Mouse (Mus musculus) lung, adult 2 months (tissue): ENCODE measurements around the gene Hdac1. TPM values are rescaled to one million over a fixed set of nuclear protein-coding genes. Genes with fewer than 3 reads are reported as not detected.
A peak's percentile ranks its signal among the peaks of the same experiment; 100 is the strongest.
"Not testable (repeated sequence)": the region's sequence is repeated elsewhere in the genome, so short reads cannot be mapped to it uniquely, and the experiment has no call there.

Source experiments
- DNase-seq: peaks from one replicate; pipeline ENCODE4 v3.0.0; 2022
- H3K4me1 ChIP-seq: fragments of 200-500 bp; 2 replicates; pipeline ENCODE4 v1.6.1; 2011; ENCODE audit warnings: low read length; ENCODE audit not compliant: control insufficient read depth, insufficient read depth
- H3K4me3 ChIP-seq: fragments of 200-500 bp; replicated peaks from 2 replicates; pipeline ENCODE3; 2011; ENCODE audit warnings: low read depth, mild to moderate bottlenecking, control low read depth, low read length; ENCODE audit errors: extremely low read depth
- CTCF ChIP-seq: fragments of 200-500 bp; IDR thresholded peaks from 2 replicates; pipeline ENCODE4 v1.5.1; 2011; ENCODE audit warnings: mild to moderate bottlenecking, low read length, control low read depth; ENCODE audit not compliant: insufficient read depth
- POLR2A ChIP-seq: fragments of 200-500 bp; IDR thresholded peaks from 2 replicates; pipeline ENCODE4 v1.6.1; 2011; ENCODE audit warnings: low read depth, mild to moderate bottlenecking, control low read depth, low read length, borderline replicate concordance; ENCODE audit errors: extremely low read depth
- WGBS: fragments of 180-500 bp; shearing (Covaris S2); methylation state at CpG from one replicate; pipeline ENCODE4 v1.1.7; 2018; 5-methylcytosine and 5-hydroxymethylcytosine counted together
- polyA plus RNA-seq: library from polyadenylated mRNA; depleted of rRNA; stranded (reverse); fragments of >200 nt; gene quantifications from 2 replicates; pipeline ENCODE4 v1.2.3, GENCODE M21; 2012

Hdac1 gene
- polyA plus RNA-seq, 1 experiment: 64.8 TPM

GRCm38 (mm10) chr4:129563718-129564117 lies 21.2 kb upstream of the Hdac1 start:
- Histone ChIP-seq H3K4me3 (no peak overlapping the region), H3K4me1 (no peaks in the 10 kb centered on the region)
- WGBS: 41% methylated on average over 8 of the region's 8 CpGs
- no peak for TF ChIP-seq CTCF
- no peak for TF ChIP-seq POLR2A
- no peak for DNase-seq

- Histone ChIP-seq H3K4me1 (no peaks in the 10 kb centered on the region), H3K4me3 (no peak overlapping the region)
- no peak for TF ChIP-seq POLR2A
- TF ChIP-seq CTCF: no peak
- WGBS: 76% methylated on average over 5 of the region's 5 CpGs
- no peak for DNase-seq
Observed at GRCm38 (mm10) chr4:129561184-129561583, 18.7 kb upstream of the Hdac1 start.

GRCm38 (mm10) chr4:129558321-129558955 lies 15.9 kb upstream of the Hdac1 start:
- TF ChIP-seq POLR2A: no peak
- no peak for TF ChIP-seq CTCF
- H3K4me3 ChIP-seq: no peak overlapping the region
- DNase-seq: no peak
- peaks cover 6% of the 10 kb centered on the region for H3K4me1 ChIP-seq
- WGBS: 84% methylated on average over 12 of the region's 12 CpGs

GRCm38 (mm10) chr4:129557256-129557808 lies 14.8 kb upstream of the Hdac1 start:
- peaks cover 6% of the 10 kb centered on the region for H3K4me1 ChIP-seq
- TF ChIP-seq POLR2A: no peak
- TF ChIP-seq CTCF: no peak
- H3K4me3 ChIP-seq: no peak overlapping the region
- no peak for DNase-seq
- 78% methylated on average over 9 of the region's 9 CpGs for WGBS

- 6% methylated on average over 33 of the region's 33 CpGs for WGBS
- H3K4me1 ChIP-seq: peaks cover 6% of the 10 kb centered on the region
- TF ChIP-seq CTCF (no peak), POLR2A (peak; percentile 87; the same call in 1 of the 2 replicates)
- peak overlapping the region; percentile 49 for H3K4me3 ChIP-seq
- DNase-seq: peak; percentile 93
Observed at GRCm38 (mm10) chr4:129556532-129557223, 14.2 kb upstream of the Hdac1 start.

- no peak for TF ChIP-seq CTCF
- no peak for TF ChIP-seq POLR2A
- peaks cover 6% of the 10 kb centered on the region for H3K4me1 ChIP-seq
- WGBS: 1% methylated on average over 24 of the region's 24 CpGs
Observed at GRCm38 (mm10) chr4:129555862-129556531, 13.5 kb upstream of the Hdac1 start.

GRCm38 (mm10) chr4:129555421-129555861 lies 12.9 kb upstream of the Hdac1 start:
- peak overlapping the region; percentile 21 for H3K4me3 ChIP-seq
- peaks cover 6% of the 10 kb centered on the region for H3K4me1 ChIP-seq
- TF ChIP-seq CTCF (peak; percentile 73), POLR2A (no peak)
- peak; percentile 51 for DNase-seq
- 15% methylated on average over 16 of the region's 16 CpGs for WGBS

More at GRCm38 (mm10) chr4:129555862-129556531, 13.5 kb upstream of the Hdac1 start:
- no peak for DNase-seq
- H3K4me3 ChIP-seq: peak overlapping the region; percentile 38

GRCm38 (mm10) chr4:129554512-129554911 lies 12.0 kb upstream of the Hdac1 start:
- 76% methylated on average over 6 of the region's 6 CpGs for WGBS
- H3K4me1 ChIP-seq, DNase-seq, H3K4me3 ChIP-seq: not testable (repeated sequence)

GRCm38 (mm10) chr4:129550295-129550694 lies 7.8 kb upstream of the Hdac1 start:
- Histone ChIP-seq H3K4me1 (no peaks in the 10 kb centered on the region), H3K4me3 (no peak overlapping the region)
- no peak for DNase-seq
- 77% methylated on average over 1 of the region's 1 CpGs for WGBS
- TF ChIP-seq POLR2A (no peak), CTCF (no peak)

GRCm38 (mm10) chr4:129549306-129549705 lies 6.8 kb upstream of the Hdac1 start:
- H3K4me3 ChIP-seq: no peak overlapping the region
- 88% methylated on average over 2 of the region's 2 CpGs for WGBS
- TF ChIP-seq POLR2A (no peak), CTCF (no peak)
- peak; percentile 26 for DNase-seq
- H3K4me1 ChIP-seq: no peaks in the 10 kb centered on the region

GRCm38 (mm10) chr4:129547631-129548030 lies 5.1 kb upstream of the Hdac1 start:
- H3K4me3 ChIP-seq, DNase-seq, H3K4me1 ChIP-seq: not testable (repeated sequence)
- 73% methylated on average over 4 of the region's 4 CpGs for WGBS
